Mouse (Mus musculus) neural tube, embryonic 15.5 days (tissue): ENCODE measurements around the gene Olfr1204. TPM values are rescaled to one million over a fixed set of nuclear protein-coding genes. Genes with fewer than 3 reads are reported as not detected.

Source experiments
- ATAC-seq: fragments of 200-750 bp; cut with Nextera tagmentation; 2 replicates; pipeline ENCODE4 v1.8.0; 2017; ENCODE audit warnings: mild to moderate bottlenecking, moderate TSS enrichment, moderate library complexity; ENCODE audit not compliant: low FRiP score
- H3K27ac ChIP-seq: fragments of 300-500 bp; sonication (generic); replicated peaks from 2 replicates; pipeline ENCODE4 v1.5.1; 2015; ENCODE audit warnings: mild to moderate bottlenecking, inconsistent platforms
- H3K27me3 ChIP-seq: fragments of 300-500 bp; sonication (generic); replicated peaks from 2 replicates; pipeline ENCODE4 v1.6.1; 2015; ENCODE audit warnings: inconsistent platforms
- H3K36me3 ChIP-seq: fragments of 300-500 bp; sonication (generic); 2 replicates; pipeline ENCODE4 v1.6.1; 2015; ENCODE audit warnings: inconsistent platforms
- H3K4me1 ChIP-seq: fragments of 300-500 bp; sonication (generic); 2 replicates; pipeline ENCODE4 v1.6.1; 2015; ENCODE audit warnings: inconsistent platforms
- H3K4me2 ChIP-seq: fragments of 300-500 bp; sonication (generic); 2 replicates; pipeline ENCODE4 v1.6.1; 2015; ENCODE audit warnings: inconsistent platforms, mild to moderate bottlenecking, moderate library complexity
- H3K4me3 ChIP-seq: fragments of 300-500 bp; sonication (generic); replicated peaks from 2 replicates; pipeline ENCODE4 v1.5.1; 2015; ENCODE audit warnings: mild to moderate bottlenecking, inconsistent platforms
- H3K9ac ChIP-seq: fragments of 300-500 bp; sonication (generic); replicated peaks from 2 replicates; pipeline ENCODE4 v1.6.1; 2015; ENCODE audit warnings: mild to moderate bottlenecking, inconsistent platforms
- H3K9me3 ChIP-seq: fragments of 300-500 bp; sonication (generic); replicated peaks from 2 replicates; pipeline ENCODE4 v1.6.1; 2016; ENCODE audit warnings: inconsistent platforms
- WGBS: fragments of 180-500 bp; shearing (Covaris S2); methylation state at CpG from one replicate; pipeline ENCODE4 v1.1.7; 2015; ENCODE audit warnings: mixed read lengths; 5-methylcytosine and 5-hydroxymethylcytosine counted together
- polyA plus RNA-seq: library from polyadenylated mRNA; unstranded; fragments of >200 nt; fragmentation: Nextera tagmentation; extraction: Ambion mirVana; gene quantifications from 2 replicates; pipeline ENCODE4 v1.2.1, GENCODE M21; 2015

Olfr1204 gene
- polyA plus RNA-seq, result not detected in 2 replicates

GRCm38 (mm10) chr2:88848992-88849391 is at the start of gene Olfr1204:
Gene Olfr1204, plus strand, starts transcription at chr2:88849292.
- H3K27me3 ChIP-seq, result no peaks in the 10 kb centered on the region

GRCm38 (mm10) chr2:88814196-88814595 is 34.9 kb upstream of the Olfr1204 start, which contains the start of gene Olfr1202:
Gene Olfr1202, plus strand, starts transcription at chr2:88814496.
- Histone ChIP-seq H3K27me3 (no peaks in the 10 kb centered on the region), H3K4me2 (no peak within 1 kb of the TSS), H3K27ac (no peak within 1 kb of the TSS), H3K36me3 (no peaks in the 10 kb centered on the region), H3K4me1 (no peaks in the 10 kb centered on the region), H3K9ac (no peak within 1 kb of the TSS), H3K4me3 (no peak within 1 kb of the TSS), H3K9me3 (no peaks in the 10 kb centered on the region)
- ATAC-seq, result no peak
- WGBS, result 76% methylated on average over 1 of the region's 1 CpGs

More at GRCm38 (mm10) chr2:88848992-88849391, at the start of gene Olfr1204:
- no peak within 1 kb of the TSS for H3K4me3 ChIP-seq
- no peak for ATAC-seq
- H3K36me3 ChIP-seq, result no peaks in the 10 kb centered on the region
- no peaks in the 10 kb centered on the region for H3K4me1 ChIP-seq
- no peak within 1 kb of the TSS for H3K4me2 ChIP-seq
- no peaks in the 10 kb centered on the region for H3K9me3 ChIP-seq
- H3K27ac ChIP-seq, result no peak within 1 kb of the TSS
- H3K9ac ChIP-seq, result no peak within 1 kb of the TSS
- 98% methylated on average over 1 of the region's 1 CpGs for WGBS

- no peak within 1 kb of the TSS for H3K4me3 ChIP-seq
- H3K4me1 ChIP-seq, result no peaks in the 10 kb centered on the region
- WGBS, result 89% methylated on average over 2 of the region's 2 CpGs
- no peaks in the 10 kb centered on the region for H3K9me3 ChIP-seq
- no peak within 1 kb of the TSS for H3K4me2 ChIP-seq
- H3K36me3 ChIP-seq, result no peaks in the 10 kb centered on the region
- H3K27ac ChIP-seq, result no peak within 1 kb of the TSS
- no peaks in the 10 kb centered on the region for H3K27me3 ChIP-seq
- no peak within 1 kb of the TSS for H3K9ac ChIP-seq
- ATAC-seq, result no peak
These were observed 19.7 kb upstream of the Olfr1204 start, which contains the start of gene Olfr1205 for GRCm38 (mm10) chr2:88829437-88829836. Gene Olfr1205, plus strand, starts transcription at chr2:88829737.

DNA sequence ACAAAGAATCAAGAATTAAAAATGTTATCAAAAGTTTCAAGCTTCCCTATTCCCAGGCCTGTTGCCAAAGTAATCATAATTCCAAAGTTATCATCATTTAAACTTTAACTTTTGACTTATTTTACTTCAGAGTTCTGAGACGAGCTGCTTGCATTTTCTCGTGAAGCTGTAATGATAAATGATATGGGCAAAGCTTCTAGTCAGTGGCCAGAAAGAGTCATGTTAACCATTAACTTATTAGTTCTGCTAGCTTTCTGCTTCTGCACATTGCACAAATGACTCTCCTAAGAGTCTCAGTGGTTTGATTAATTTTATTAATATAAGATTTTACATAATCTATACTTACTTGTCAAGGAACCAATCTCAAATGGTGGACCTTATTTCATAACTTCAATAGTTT is 10.6 kb upstream of the Olfr1204 start:
- WGBS, result 87% methylated on average over 2 of the region's 2 CpGs

DNA sequence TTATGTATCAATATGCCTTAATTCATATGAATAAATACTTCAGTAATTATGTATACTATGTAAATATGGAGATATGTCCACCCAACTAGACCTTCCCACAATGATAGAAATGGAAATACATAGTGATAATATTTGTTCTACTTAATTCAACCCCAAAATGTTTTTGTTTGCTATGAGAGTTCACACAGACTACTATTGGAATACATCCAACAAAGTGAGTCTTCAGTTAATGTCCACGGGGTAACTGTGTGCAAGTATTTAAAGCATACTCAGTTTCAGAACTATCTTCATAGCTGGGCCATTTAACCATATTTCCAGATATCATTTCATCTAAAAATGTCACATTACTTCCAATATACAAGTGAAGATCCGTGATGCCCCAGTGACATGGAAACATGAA is 13.8 kb downstream of the Olfr1204 start, which contains the start of gene Olfr1206:
Gene Olfr1206 (plus strand): TSS at position 301 of the 400 bp plus-strand sequence.
- Histone ChIP-seq H3K4me3 (no peak within 1 kb of the TSS), H3K27me3 (no peaks in the 10 kb centered on the region), H3K4me1 (no peaks in the 10 kb centered on the region), H3K27ac (no peak within 1 kb of the TSS), H3K9ac (no peak within 1 kb of the TSS), H3K9me3 (no peaks in the 10 kb centered on the region), H3K36me3 (no peaks in the 10 kb centered on the region), H3K4me2 (no peak within 1 kb of the TSS)
- WGBS, result 86% methylated on average over 2 of the region's 2 CpGs
- ATAC-seq, result no peak

More for the DNA sequence above, 10.6 kb upstream of the Olfr1204 start:
- Histone ChIP-seq H3K27me3 (no peaks in the 10 kb centered on the region), H3K36me3 (no peaks in the 10 kb centered on the region), H3K4me3 (no peak overlapping the region), H3K9me3 (no peaks in the 10 kb centered on the region), H3K4me2 (no peak overlapping the region), H3K4me1 (no peaks in the 10 kb centered on the region), H3K27ac (no peak overlapping the region), H3K9ac (no peak overlapping the region)
- no peak for ATAC-seq

GRCm38 (mm10) chr2:88902211-88902610 is 53.1 kb downstream of the Olfr1204 start, which contains the start of gene Olfr1208:
Gene Olfr1208, minus strand, starts transcription at chr2:88902311.
- Histone ChIP-seq H3K4me1 (no peaks in the 10 kb centered on the region), H3K4me2 (no peak within 1 kb of the TSS), H3K9ac (no peak within 1 kb of the TSS), H3K9me3 (no peaks in the 10 kb centered on the region), H3K36me3 (no peaks in the 10 kb centered on the region), H3K27me3 (no peaks in the 10 kb centered on the region), H3K4me3 (no peak within 1 kb of the TSS), H3K27ac (no peak within 1 kb of the TSS)
- no peak for ATAC-seq

Other genes starting within 250 kb of the Olfr1204 start
- not detected in 2 replicates for gene Olfr1191-ps1, start 208.8 kb upstream of the Olfr1204 start, polyA plus RNA-seq
- not detected in 2 replicates for gene Olfr1192-ps1, start 200.8 kb upstream of the Olfr1204 start, polyA plus RNA-seq
- gene Olfr1193, start 173.7 kb upstream of the Olfr1204 start, polyA plus RNA-seq, result not detected in 2 replicates
- gene Olfr1195, start 160.1 kb upstream of the Olfr1204 start, polyA plus RNA-seq, result not detected in 2 replicates
- gene Olfr1196, start 144.7 kb upstream of the Olfr1204 start, polyA plus RNA-seq, result not detected in 2 replicates
- not detected in 2 replicates for gene Olfr1197, start 116.9 kb upstream of the Olfr1204 start, polyA plus RNA-seq
- not detected in 2 replicates for gene Olfr1198, start 97.9 kb upstream of the Olfr1204 start, polyA plus RNA-seq
- gene Olfr1199, start 88.8 kb upstream of the Olfr1204 start, polyA plus RNA-seq, result not detected in 2 replicates
- gene Olfr1200, start 78.8 kb upstream of the Olfr1204 start, polyA plus RNA-seq, result not detected in 2 replicates
- gene Olfr1201, start 56.3 kb upstream of the Olfr1204 start, polyA plus RNA-seq, result not detected in 2 replicates
- 0.08 TPM in 1 of 2 replicates, not detected in the other for gene Olfr1202, start 34.8 kb upstream of the Olfr1204 start, polyA plus RNA-seq
- gene Olfr1205, start 19.6 kb upstream of the Olfr1204 start, polyA plus RNA-seq, result not detected in 2 replicates
- not detected in 2 replicates for gene Olfr1206, start 13.9 kb downstream of the Olfr1204 start, polyA plus RNA-seq
- not detected in 2 replicates for gene Olfr1208, start 53.0 kb downstream of the Olfr1204 start, polyA plus RNA-seq
- gene Olfr1209, start 65.9 kb downstream of the Olfr1204 start, polyA plus RNA-seq, result not detected in 2 replicates
- gene Olfr1211, start 88.8 kb downstream of the Olfr1204 start, polyA plus RNA-seq, result not detected in 2 replicates
- not detected in 2 replicates for gene Olfr1212, start 104.7 kb downstream of the Olfr1204 start, polyA plus RNA-seq
- not detected in 2 replicates for gene Gm13762, start 131.0 kb downstream of the Olfr1204 start, polyA plus RNA-seq
- gene Olfr1214, start 143.4 kb downstream of the Olfr1204 start, polyA plus RNA-seq, result not detected in 2 replicates
- not detected in 2 replicates for gene Olfr1215, start 157.7 kb downstream of the Olfr1204 start, polyA plus RNA-seq
- gene Olfr1216, start 169.0 kb downstream of the Olfr1204 start, polyA plus RNA-seq, result not detected in 2 replicates
- gene Olfr1217, start 182.8 kb downstream of the Olfr1204 start, polyA plus RNA-seq, result not detected in 2 replicates
- gene Olfr1218, start 211.9 kb downstream of the Olfr1204 start, polyA plus RNA-seq, result not detected in 2 replicates
- not detected in 2 replicates for gene Olfr1219, start 234.2 kb downstream of the Olfr1204 start, polyA plus RNA-seq